Mouse (Mus musculus): ENCODE data around the gene Ablim2.

- no peak for TF ChIP-seq CTCF (IDR thresholded peaks at IDR 0.05; ENCODE audit: low read depth)
- TF ChIP-seq EP300 (IDR thresholded peaks at IDR 0.05; ENCODE audit: low read depth) = no peak
These were observed 15.8 kb downstream of the Ablim2 start for GRCm38 (mm10) chr5:35773274-35774136.
